Mouse (Mus musculus) lung, postnatal 0 days (tissue): ENCODE results near the gene Polr1a.

Experiments used
- CTCF ChIP-seq: IDR thresholded peaks from 2 replicates; pipeline ENCODE4 v1.5.1; 2016; ENCODE audit warnings: antibody characterized with exemption, mild to moderate bottlenecking
- EP300 ChIP-seq: IDR thresholded peaks from 2 replicates; pipeline ENCODE4 v1.6.1; 2016; ENCODE audit warnings: antibody characterized with exemption, mild to moderate bottlenecking, control low read depth

GRCm38 (mm10) chr6:71991190-71991932, 82.5 kb downstream of the Polr1a start:
- TF ChIP-seq CTCF (no peak), EP300 (no peak)
